Mouse (Mus musculus) myocyte (in vitro differentiated cells): ENCODE results near the gene Rab3d. TPM values are rescaled to one million over a fixed set of nuclear protein-coding genes. Genes with fewer than 3 reads are reported as not detected.
A peak's percentile ranks its signal among the peaks of the same experiment; 100 is the strongest.
"Not testable (repeated sequence)": the region's sequence is repeated elsewhere in the genome, so short reads cannot be mapped to it uniquely, and the experiment has no call there.

Source experiments
- H3K27me3 ChIP-seq: one replicate; pipeline ENCODE4 v1.6.1; 2011; ENCODE audit not compliant: control insufficient read depth, insufficient read depth, insufficient read length
- H3K36me3 ChIP-seq: one replicate; pipeline ENCODE4 v1.6.1; 2011; ENCODE audit not compliant: control insufficient read depth, insufficient read depth
- H3K4me2 ChIP-seq: one replicate; pipeline ENCODE4 v1.6.1; 2011; ENCODE audit warnings: low read depth, control low read depth
- H3K4me3 ChIP-seq: one replicate; pipeline ENCODE4 v1.5.1; 2011; ENCODE audit warnings: mild to moderate bottlenecking, control low read depth, moderate library complexity
- H3K79me2 ChIP-seq: one replicate; pipeline ENCODE4 v1.6.1; 2011; ENCODE audit not compliant: control insufficient read depth, insufficient read depth
- H3ac ChIP-seq: one replicate; pipeline ENCODE4 v1.6.1; 2011; ENCODE audit not compliant: control insufficient read depth, insufficient read length
- CEBPB ChIP-seq: IDR thresholded peaks from 2 replicates; pipeline ENCODE4 v1.6.1; 2011; ENCODE audit warnings: mild to moderate bottlenecking, moderate library complexity; ENCODE audit not compliant: poor library complexity, insufficient read depth, severe bottlenecking
- E2F4 ChIP-seq: IDR thresholded peaks from one replicate; pipeline ENCODE4 v1.6.1; 2011; ENCODE audit warnings: mild to moderate bottlenecking, control low read depth, moderate library complexity; ENCODE audit not compliant: insufficient read depth
- MAX ChIP-seq: IDR thresholded peaks from one replicate; pipeline ENCODE4 v1.6.1; 2011; ENCODE audit warnings: low read depth, mild to moderate bottlenecking, control low read depth
- MYOD1 ChIP-seq, 3 experiments: IDR thresholded peaks; one replicate each; pipeline ENCODE4 v1.6.1; 2011; ENCODE audit warnings: control low read depth in 2 of 3, low read depth in 2 of 3, mild to moderate bottlenecking in 2 of 3, moderate library complexity in 1 of 3; ENCODE audit not compliant: insufficient read length in 2 of 3, control insufficient read depth in 1 of 3
- MYOG ChIP-seq, 3 experiments: IDR thresholded peaks; one replicate each; pipeline ENCODE4 v1.6.1; 2011; ENCODE audit warnings: control low read depth in 2 of 3, low read depth in 2 of 3, mild to moderate bottlenecking in 2 of 3; ENCODE audit not compliant: insufficient read length in 2 of 3, control insufficient read depth in 1 of 3, insufficient read depth in 1 of 3
- POLR2A ChIP-seq: IDR thresholded peaks from one replicate; pipeline ENCODE4 v1.6.1; 2011; ENCODE audit warnings: low read depth, mild to moderate bottlenecking, control low read depth, moderate library complexity; ENCODE audit not compliant: insufficient read length
- POLR2AphosphoS2 ChIP-seq: IDR thresholded peaks from one replicate; pipeline ENCODE4 v1.6.1; 2011; ENCODE audit warnings: low read depth, control low read depth; ENCODE audit not compliant: insufficient read length
- REST ChIP-seq: IDR thresholded peaks from one replicate; pipeline ENCODE4 v1.6.1; 2011; ENCODE audit warnings: mild to moderate bottlenecking, control low read depth, moderate library complexity; ENCODE audit not compliant: insufficient read depth, insufficient read length
- SRF ChIP-seq: IDR thresholded peaks from one replicate; pipeline ENCODE4 v1.6.1; 2011; ENCODE audit warnings: low read depth; ENCODE audit not compliant: control insufficient read depth, insufficient read length
- TCF12 ChIP-seq: IDR thresholded peaks from one replicate; pipeline ENCODE4 v1.6.1; 2011; ENCODE audit warnings: mild to moderate bottlenecking, control low read depth; ENCODE audit not compliant: poor library complexity, insufficient read depth, severe bottlenecking
- TCF3 ChIP-seq: IDR thresholded peaks from one replicate; pipeline ENCODE4 v1.6.1; 2011; ENCODE audit warnings: low read depth, control low read depth; ENCODE audit not compliant: insufficient read length
- USF1 ChIP-seq: IDR thresholded peaks from one replicate; pipeline ENCODE4 v1.6.1; 2011; ENCODE audit warnings: low read depth, mild to moderate bottlenecking, control low read depth, moderate library complexity
- polyA plus RNA-seq: library from polyadenylated mRNA; unstranded; fragments of >200 nt; fragmentation: generic; extraction: Trizol; gene quantifications from one replicate; pipeline ENCODE4 v1.2.1, GENCODE M21; 2012; ENCODE audit warnings: missing spikeins

Gene Rab3d
- polyA plus RNA-seq, 1 experiment: 24.1 TPM

GRCm38 (mm10) chr9:21901223-21901820 is 16.7 kb downstream of the Rab3d start:
- peak overlapping the region; percentile 67 for H3K4me2 ChIP-seq
- TF ChIP-seq E2F4 (no peak), REST (no peak), USF1 (no peak), POLR2A (peak; percentile 23), CEBPB (no peak), MYOD1 (IDR thresholded peaks at IDR 0.05; ENCODE audit: control insufficient read depth in 1 of 3, insufficient read length in 2 of 3, low read depth in 2 of 3) (no peak), TCF12 (no peak), TCF3 (no peak)
- no peak overlapping the region for H3ac ChIP-seq
- H3K27me3 ChIP-seq: peaks cover 7% of the 10 kb centered on the region
- H3K79me2 ChIP-seq: no peaks in the 10 kb centered on the region
- H3K4me3 ChIP-seq: peak overlapping the region; percentile 21
- H3K36me3 ChIP-seq: no peaks in the 10 kb centered on the region

GRCm38 (mm10) chr9:21889229-21889628 is 28.8 kb downstream of the Rab3d start:
- TF ChIP-seq E2F4 (no peak), MAX (no peak), MYOD1 (IDR thresholded peaks at IDR 0.05; ENCODE audit: control insufficient read depth in 1 of 3, insufficient read length in 2 of 3, low read depth in 2 of 3) (no peak), TCF12 (no peak), REST (no peak), USF1 (no peak), POLR2A (no peak), CEBPB (no peak), TCF3 (no peak), MYOG (IDR thresholded peaks at IDR 0.05; ENCODE audit: control insufficient read depth in 1 of 3, insufficient read depth in 1 of 3, insufficient read length in 2 of 3, low read depth in 2 of 3) (no peak), POLR2AphosphoS2 (no peak), SRF (no peak)
- Histone ChIP-seq H3K4me3 (no peak overlapping the region), H3K4me2 (no peak overlapping the region), H3K27me3 (peaks cover 33% of the 10 kb centered on the region), H3K36me3 (no peaks in the 10 kb centered on the region), H3K79me2 (no peaks in the 10 kb centered on the region), H3ac (no peak overlapping the region)

- Histone ChIP-seq H3K36me3 (no peaks in the 10 kb centered on the region), H3ac (no peak overlapping the region), H3K79me2 (no peaks in the 10 kb centered on the region), H3K4me3 (no peak overlapping the region), H3K27me3 (peaks cover 29% of the 10 kb centered on the region), H3K4me2 (no peak overlapping the region)
- no peak for TF ChIP-seq POLR2AphosphoS2
These were observed 41.4 kb downstream of the Rab3d start for GRCm38 (mm10) chr9:21876601-21877000.

- Histone ChIP-seq H3K36me3 (no peaks in the 10 kb centered on the region), H3K4me2 (no peak overlapping the region), H3K27me3 (peaks cover 33% of the 10 kb centered on the region), H3ac (no peak overlapping the region), H3K4me3 (no peak overlapping the region), H3K79me2 (no peaks in the 10 kb centered on the region)
- no peak for TF ChIP-seq REST
- TF ChIP-seq CEBPB: no peak
- no peak for TF ChIP-seq TCF12
- TF ChIP-seq MAX: no peak
- no peak for TF ChIP-seq SRF
- no peak for TF ChIP-seq POLR2A
- TF ChIP-seq TCF3: no peak
- TF ChIP-seq MYOD1 (IDR thresholded peaks at IDR 0.05; ENCODE audit: control insufficient read depth in 1 of 3, insufficient read length in 2 of 3, low read depth in 2 of 3): no peak
- no peak for TF ChIP-seq POLR2AphosphoS2
These were observed 45.8 kb downstream of the Rab3d start for GRCm38 (mm10) chr9:21872204-21872603.

GRCm38 (mm10) chr9:21870879-21871524 is 47.0 kb downstream of the Rab3d start:
- H3ac ChIP-seq: no peak overlapping the region
- no peak for TF ChIP-seq CEBPB
- TF ChIP-seq TCF12: no peak
- TF ChIP-seq MYOD1 (IDR thresholded peaks at IDR 0.05; ENCODE audit: control insufficient read depth in 1 of 3, insufficient read length in 2 of 3, low read depth in 2 of 3): peak in 1 of 3 experiments; percentile 1
- H3K4me3 ChIP-seq: no peak overlapping the region
- H3K27me3 ChIP-seq: peaks cover 27% of the 10 kb centered on the region
- H3K4me2 ChIP-seq: peak overlapping the region; percentile 73
- H3K79me2 ChIP-seq: no peaks in the 10 kb centered on the region
- no peaks in the 10 kb centered on the region for H3K36me3 ChIP-seq

GRCm38 (mm10) chr9:21869290-21869689 is 48.7 kb downstream of the Rab3d start:
- not testable (repeated sequence) for H3ac ChIP-seq, H3K4me3 ChIP-seq, H3K4me2 ChIP-seq, H3K36me3 ChIP-seq, H3K79me2 ChIP-seq
- H3K27me3 ChIP-seq: peaks cover 21% of the 10 kb centered on the region
